Mouse (Mus musculus) liver, embryonic 16.5 days (tissue): Measurements from ENCODE around the gene Aldh4a1. TPM values are rescaled to one million over a fixed set of nuclear protein-coding genes. Genes with fewer than 3 reads are reported as not detected.

Experiments used
- ATAC-seq: fragments of 200-750 bp; cut with Nextera tagmentation; 2 replicates; pipeline ENCODE4 v1.8.0; 2017; ENCODE audit warnings: low read depth, mild to moderate bottlenecking, moderate number of reproducible peaks, moderate library complexity
- H3K27ac ChIP-seq: fragments of 300-500 bp; sonication (generic); 2 replicates; pipeline ENCODE4 v1.5.1; 2014; ENCODE audit warnings: mild to moderate bottlenecking, low read length
- H3K27me3 ChIP-seq: fragments of 300-500 bp; sonication (generic); 2 replicates; pipeline ENCODE4 v1.6.1; 2014; ENCODE audit warnings: low read depth, low read length, mixed read lengths; ENCODE audit not compliant: control insufficient read depth, insufficient read depth
- H3K36me3 ChIP-seq: fragments of 300-500 bp; sonication (generic); 2 replicates; pipeline ENCODE4 v1.6.1; 2014; ENCODE audit warnings: mild to moderate bottlenecking; ENCODE audit not compliant: control insufficient read depth, insufficient read depth
- H3K4me1 ChIP-seq: fragments of 300-500 bp; sonication (generic); 2 replicates; pipeline ENCODE4 v1.6.1; 2014; ENCODE audit warnings: low read depth, low read length, mixed read lengths; ENCODE audit not compliant: control insufficient read depth
- H3K4me2 ChIP-seq: fragments of 300-500 bp; sonication (generic); 2 replicates; pipeline ENCODE4 v1.6.1; 2014; ENCODE audit warnings: low read depth, low read length, mixed read lengths
- H3K4me3 ChIP-seq: fragments of 300-500 bp; sonication (generic); 2 replicates; pipeline ENCODE4 v1.5.1; 2014; ENCODE audit warnings: low read depth, mild to moderate bottlenecking, low read length
- H3K9ac ChIP-seq: fragments of 300-500 bp; sonication (generic); 2 replicates; pipeline ENCODE4 v1.6.1; 2014; ENCODE audit warnings: low read depth, low read length
- H3K9me3 ChIP-seq: fragments of 300-500 bp; sonication (generic); replicated peaks from 2 replicates; pipeline ENCODE4 v1.6.1; 2016; ENCODE audit warnings: low read length; ENCODE audit not compliant: control insufficient read depth
- WGBS: fragments of 180-500 bp; shearing (Covaris S2); extraction: QIAGEN DNeasy Blood & Tissue Kit; methylation state at CpG from one replicate; pipeline ENCODE4 v1.1.7; 2014; ENCODE audit not compliant: insufficient replicate concordance; 5-methylcytosine and 5-hydroxymethylcytosine counted together
- polyA plus RNA-seq: library from polyadenylated mRNA; unstranded; fragments of >200 nt; fragmentation: Nextera tagmentation; extraction: Ambion mirVana; gene quantifications from 2 replicates; pipeline ENCODE4 v1.2.1, GENCODE M21; 2015

Aldh4a1 gene
- polyA plus RNA-seq, 1 experiment from 2014 or later, result 110 TPM

- H3K4me1 ChIP-seq, result peaks cover 29% of the 10 kb centered on the region
- H3K4me3 ChIP-seq, result no peak overlapping the region
- ATAC-seq, result no peak
- H3K9me3 ChIP-seq, result no peaks in the 10 kb centered on the region
- peak overlapping the region; percentile 51 for H3K4me2 ChIP-seq
- peak overlapping the region; percentile 67 for H3K27ac ChIP-seq
- H3K36me3 ChIP-seq, result no peaks in the 10 kb centered on the region
- 22% methylated on average over 13 of the region's 13 CpGs for WGBS
- H3K9ac ChIP-seq, result no peak overlapping the region
- no peaks in the 10 kb centered on the region for H3K27me3 ChIP-seq
Measured at GRCm38 (mm10) chr4:139598356-139598755, 24.3 kb upstream of the Aldh4a1 start.

DNA sequence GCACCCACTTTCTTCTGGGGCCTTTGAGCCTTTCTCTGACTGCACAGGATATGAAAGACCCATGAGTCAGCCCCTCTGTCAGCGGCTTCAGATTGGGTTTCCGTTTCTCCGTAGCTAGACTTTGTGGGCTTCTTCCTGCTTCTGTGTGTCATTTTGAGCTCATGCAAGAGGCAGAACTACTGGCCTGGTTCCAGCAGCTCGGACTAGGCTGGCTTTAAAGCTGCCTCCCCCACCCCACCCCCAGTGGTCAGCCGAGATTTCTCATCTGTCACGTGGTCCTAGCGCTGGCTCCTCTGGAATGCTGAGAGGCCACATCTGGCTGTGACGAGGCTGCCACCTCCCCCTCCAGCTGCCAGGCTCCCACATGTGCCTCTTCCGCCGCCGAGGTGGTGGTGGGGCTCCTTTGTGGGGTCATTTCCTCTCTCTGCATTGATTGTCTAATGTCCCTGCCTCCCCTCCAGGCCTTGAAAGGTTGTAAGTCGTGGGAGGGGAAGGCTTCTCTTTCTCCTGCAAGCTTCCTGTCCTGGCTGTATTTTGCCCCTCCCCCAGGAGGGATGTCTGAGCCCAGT, 23.6 kb upstream of the Aldh4a1 start:
- H3K4me3 ChIP-seq, result peak overlapping the region; percentile 16; the same call in 1 of the 2 replicates
- peak overlapping the region; percentile 3; the same call in 1 of the 2 replicates for H3K9ac ChIP-seq
- H3K4me2 ChIP-seq, result peak overlapping the region; percentile 51
- under 1% methylated on average over 12 of the region's 12 CpGs for WGBS
- H3K36me3 ChIP-seq, result no peaks in the 10 kb centered on the region
- peak overlapping the region; percentile 67 for H3K27ac ChIP-seq
- peaks cover 29% of the 10 kb centered on the region for H3K4me1 ChIP-seq
- ATAC-seq, result peak; percentile 66
- no peaks in the 10 kb centered on the region for H3K9me3 ChIP-seq
- no peaks in the 10 kb centered on the region for H3K27me3 ChIP-seq

DNA sequence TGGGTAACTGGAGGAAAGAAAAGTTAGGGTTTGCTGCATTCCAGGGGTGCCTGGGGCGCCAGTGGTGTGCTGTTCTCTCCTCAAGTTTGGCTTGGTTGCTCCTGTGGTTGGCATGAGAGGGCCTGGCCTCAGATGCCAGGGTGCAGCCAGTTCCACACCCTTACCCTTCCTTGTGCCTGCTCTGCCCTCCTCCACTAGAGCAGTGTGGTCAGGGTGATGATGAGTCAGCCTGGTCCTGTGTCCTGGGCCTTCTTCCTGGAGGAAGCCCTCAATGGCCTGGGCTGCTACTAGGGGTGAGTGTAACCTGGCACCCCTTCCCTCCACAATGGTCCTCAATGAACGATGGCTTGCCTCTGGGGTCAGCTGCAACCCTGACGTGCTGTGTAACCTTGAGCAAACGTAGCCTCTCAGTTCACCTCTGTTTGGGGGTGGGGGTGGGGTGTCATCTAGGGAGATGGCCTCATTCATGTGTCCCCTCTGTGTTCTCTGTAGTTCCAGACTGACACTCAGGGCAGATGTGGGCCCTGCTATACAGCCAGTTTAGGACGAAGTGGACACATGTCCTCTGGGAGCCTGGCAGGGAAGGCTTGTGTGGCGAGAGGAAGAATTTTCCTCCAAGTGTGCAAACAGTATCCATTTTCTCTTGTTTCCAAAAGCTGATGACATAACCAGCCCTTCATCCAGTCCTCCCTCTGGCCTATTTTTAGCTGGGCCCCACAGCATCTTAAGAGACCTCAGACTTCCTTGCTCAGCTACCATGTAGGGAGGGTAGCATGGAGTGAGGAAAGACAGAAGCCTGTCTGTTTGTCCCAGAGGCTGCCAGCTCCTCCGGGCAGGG, 20.9 kb upstream of the Aldh4a1 start:
- H3K9ac ChIP-seq, result no peak overlapping the region
- WGBS, result 39% methylated on average over 7 of the region's 7 CpGs
- no peak overlapping the region for H3K4me2 ChIP-seq
- peaks cover 26% of the 10 kb centered on the region for H3K4me1 ChIP-seq
- no peaks in the 10 kb centered on the region for H3K27me3 ChIP-seq
- H3K36me3 ChIP-seq, result no peaks in the 10 kb centered on the region
- H3K9me3 ChIP-seq, result no peaks in the 10 kb centered on the region
- no peak overlapping the region for H3K4me3 ChIP-seq
- no peak for ATAC-seq
- no peak overlapping the region for H3K27ac ChIP-seq

DNA sequence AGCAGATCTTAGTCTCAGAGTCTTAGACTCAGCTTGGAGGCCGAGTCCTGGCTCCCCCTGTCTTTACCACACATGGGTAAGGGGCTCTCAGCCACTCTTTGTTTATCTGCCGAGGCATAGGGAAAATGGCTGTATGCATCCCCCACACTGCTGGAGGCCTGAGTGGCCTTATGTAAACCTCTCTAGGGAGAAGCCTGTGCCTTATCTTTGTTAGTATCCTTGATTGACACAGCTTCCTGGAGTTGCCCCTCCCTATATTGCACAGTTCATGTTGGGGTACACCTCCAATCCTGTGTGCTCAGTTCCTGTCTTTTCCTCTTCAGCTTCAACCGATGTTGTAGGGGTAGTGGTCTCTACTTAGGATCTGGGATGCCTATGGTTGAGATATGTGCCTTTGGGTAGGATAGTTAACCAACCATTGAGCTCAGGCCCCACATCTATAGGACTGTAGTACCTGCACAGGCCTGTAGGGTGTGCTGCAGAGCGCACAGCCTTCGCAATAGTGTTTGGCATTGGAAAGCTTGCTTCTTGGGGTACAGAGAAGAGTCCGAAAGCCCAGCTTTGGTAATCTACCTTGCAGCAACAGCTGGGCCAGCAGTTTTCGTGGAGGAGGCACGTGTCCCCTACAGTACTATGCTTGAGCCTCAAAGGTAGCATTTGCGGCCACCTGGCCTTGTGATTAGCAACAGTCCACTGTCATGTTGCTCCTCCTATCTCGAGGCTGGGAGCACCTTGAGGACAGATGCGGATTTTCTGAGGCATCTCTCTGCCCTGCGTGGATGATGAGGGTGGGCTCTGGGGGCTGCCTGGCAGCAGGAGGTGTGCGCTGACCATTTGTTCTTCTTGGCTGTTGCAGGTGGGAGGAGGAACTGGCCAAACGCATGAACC, 20.1 kb upstream of the Aldh4a1 start, which contains the start of gene Gm21969:
Gene Gm21969 (plus strand): TSS at position 830 of the 888 bp plus-strand sequence.
- Histone ChIP-seq H3K9me3 (no peaks in the 10 kb centered on the region), H3K4me3 (no peak within 1 kb of the TSS), H3K4me1 (peaks cover 24% of the 10 kb centered on the region), H3K27me3 (no peaks in the 10 kb centered on the region), H3K36me3 (no peaks in the 10 kb centered on the region), H3K4me2 (no peak within 1 kb of the TSS), H3K27ac (no peak within 1 kb of the TSS), H3K9ac (no peak within 1 kb of the TSS)
- ATAC-seq, result no peak
- WGBS, result 40% methylated on average over 14 of the region's 14 CpGs

DNA sequence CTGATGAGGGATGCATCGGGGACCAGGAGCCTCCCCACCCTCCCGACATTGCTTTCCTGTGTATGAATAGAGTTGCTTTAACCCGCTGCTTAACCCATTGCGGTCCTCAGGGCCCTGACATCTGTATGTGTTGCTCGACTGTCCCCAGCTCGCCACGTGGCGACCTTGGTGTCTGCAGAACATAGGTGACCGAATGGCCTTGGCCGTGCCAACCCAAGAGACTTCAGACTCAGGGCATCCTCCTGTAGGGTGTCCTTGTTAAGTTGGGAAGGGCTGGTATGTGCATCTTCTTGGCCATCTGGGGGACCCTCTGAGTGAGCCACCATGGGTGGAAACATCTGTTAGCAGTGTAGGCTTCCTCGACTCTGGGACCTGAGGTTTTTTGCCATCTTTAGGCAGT, 17.4 kb upstream of the Aldh4a1 start:
- no peak overlapping the region for H3K4me3 ChIP-seq
- H3K9ac ChIP-seq, result no peak overlapping the region
- H3K27ac ChIP-seq, result no peak overlapping the region
- WGBS, result 64% methylated on average over 11 of the region's 11 CpGs
- no peak overlapping the region for H3K4me2 ChIP-seq
- no peaks in the 10 kb centered on the region for H3K27me3 ChIP-seq
- H3K36me3 ChIP-seq, result no peaks in the 10 kb centered on the region
- H3K4me1 ChIP-seq, result peaks cover 11% of the 10 kb centered on the region
- H3K9me3 ChIP-seq, result no peaks in the 10 kb centered on the region
- no peak for ATAC-seq

GRCm38 (mm10) chr4:139606732-139607131, 15.9 kb upstream of the Aldh4a1 start:
- peaks cover 8% of the 10 kb centered on the region for H3K4me1 ChIP-seq
- H3K27me3 ChIP-seq, result no peaks in the 10 kb centered on the region
- H3K4me2 ChIP-seq, result no peak overlapping the region
- no peak overlapping the region for H3K27ac ChIP-seq
- H3K9ac ChIP-seq, result no peak overlapping the region
- ATAC-seq, result no peak
- H3K4me3 ChIP-seq, result no peak overlapping the region
- H3K9me3 ChIP-seq, result no peaks in the 10 kb centered on the region
- 74% methylated on average over 5 of the region's 5 CpGs for WGBS
- H3K36me3 ChIP-seq, result no peaks in the 10 kb centered on the region

DNA sequence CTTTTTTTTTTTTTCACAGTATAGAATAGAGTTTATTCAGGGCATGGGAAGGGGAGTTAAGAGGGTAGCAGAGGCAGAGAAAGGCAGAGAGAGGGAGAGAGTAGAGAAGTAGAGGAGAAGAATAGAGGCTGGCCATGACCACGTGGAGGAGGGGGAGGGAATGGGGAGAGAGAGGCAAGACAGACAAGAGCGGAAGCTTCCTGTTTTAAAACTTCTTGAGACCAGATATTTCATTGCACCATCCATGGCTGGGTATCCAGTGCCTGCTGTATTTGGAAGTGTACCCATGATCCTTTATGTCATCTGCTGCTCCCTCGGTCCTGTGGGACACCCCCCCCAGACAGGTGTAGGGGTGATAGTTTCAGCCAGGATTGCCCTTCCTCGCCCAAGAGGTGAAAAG, 13.7 kb upstream of the Aldh4a1 start:
- Histone ChIP-seq H3K27ac (no peak overlapping the region), H3K9ac (no peak overlapping the region), H3K4me1 (no peaks in the 10 kb centered on the region), H3K4me2 (no peak overlapping the region), H3K9me3 (peaks cover 2% of the 10 kb centered on the region; the same call in 1 of the 2 replicates), H3K4me3 (no peak overlapping the region), H3K36me3 (peaks cover 9% of the 10 kb centered on the region), H3K27me3 (no peaks in the 10 kb centered on the region)
- no peak for ATAC-seq
- 43% methylated on average over 4 of the region's 4 CpGs for WGBS

DNA sequence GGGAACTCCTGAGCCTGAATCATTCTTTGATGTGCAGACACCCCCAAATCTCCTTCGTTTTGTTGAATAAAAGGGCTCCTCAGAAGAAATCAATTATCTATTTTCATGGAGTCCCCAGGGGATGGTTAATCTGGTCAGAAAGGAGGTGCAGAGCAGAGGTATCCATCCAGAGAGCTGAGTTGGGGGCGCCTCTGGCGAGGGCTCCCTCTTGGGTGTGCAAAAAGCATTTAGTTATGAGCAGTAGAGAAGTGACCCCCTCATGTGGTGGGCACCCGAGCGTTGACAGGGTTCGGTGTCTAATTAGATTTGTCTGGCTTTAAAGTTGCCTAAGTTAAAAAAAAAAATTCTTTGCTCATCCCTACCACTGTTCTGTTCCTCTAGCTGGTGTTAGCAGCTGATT, 11.7 kb upstream of the Aldh4a1 start:
- no peak overlapping the region for H3K27ac ChIP-seq
- H3K9me3 ChIP-seq, result peaks cover 2% of the 10 kb centered on the region; the same call in 1 of the 2 replicates
- H3K4me3 ChIP-seq, result no peak overlapping the region
- no peaks in the 10 kb centered on the region for H3K27me3 ChIP-seq
- ATAC-seq, result no peak
- H3K4me2 ChIP-seq, result no peak overlapping the region
- WGBS, result 60% methylated on average over 6 of the region's 6 CpGs
- peaks cover 2% of the 10 kb centered on the region; the same call in 1 of the 2 replicates for H3K4me1 ChIP-seq
- H3K36me3 ChIP-seq, result peaks cover 12% of the 10 kb centered on the region
- H3K9ac ChIP-seq, result no peak overlapping the region
